Mouse (Mus musculus) layer of hippocampus, postnatal 25 days (tissue): ENCODE measurements around the gene Pspn. TPM values are rescaled to one million over a fixed set of nuclear protein-coding genes. Genes with fewer than 3 reads are reported as not detected.

ENCODE experiments used
- DNase-seq, 2 experiments: peaks; one replicate each; pipeline ENCODE4 v3.0.0; 2022; ENCODE audit warnings: mixed read lengths in 2 of 2, low spot score in 1 of 2; ENCODE audit errors: extremely low spot score in 1 of 2
- total RNA-seq, 2 experiments: library from RNA; stranded (reverse); gene quantifications; 2 replicates each; pipeline ENCODE4 v1.2.3; 2021

The Pspn gene
- total RNA-seq, 2 experiments from 2014 or later, result not detected

- peak; percentile 74 to 82 for DNase-seq
Measured at GRCm38 (mm10) chr17:56997029-56997667, 2.7 kb downstream of the Pspn start, which contains the start of gene Alkbh7. TSS of gene Alkbh7 (plus strand) at chr17:56997339.

GRCm38 (mm10) chr17:56996506-56996905, 3.3 kb downstream of the Pspn start:
- DNase-seq, result no peak

DNA sequence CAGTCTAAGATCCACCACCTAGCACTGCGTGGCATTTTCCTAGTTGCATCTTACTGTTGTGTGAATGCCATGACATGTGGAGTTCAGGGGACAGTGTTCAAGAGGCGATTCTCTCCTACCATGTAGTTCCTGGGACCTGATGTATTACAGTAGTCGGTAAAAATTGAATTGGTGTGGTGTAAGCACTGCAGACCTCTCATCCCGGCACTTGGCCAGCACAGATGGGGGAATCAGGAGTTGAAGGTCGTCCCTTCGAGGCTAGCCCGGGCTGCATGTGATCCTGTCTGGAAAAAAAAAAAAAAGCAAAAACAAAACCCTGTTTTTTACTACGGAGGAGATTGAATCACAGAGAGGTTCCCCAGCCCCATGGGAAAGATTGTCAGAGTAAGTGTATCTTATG, 4.8 kb downstream of the Pspn start:
- DNase-seq, result no peak

- DNase-seq, result peak in 1 of 2 experiments; percentile 4
Measured at GRCm38 (mm10) chr17:56990966-56991365, 8.9 kb downstream of the Pspn start.

DNA sequence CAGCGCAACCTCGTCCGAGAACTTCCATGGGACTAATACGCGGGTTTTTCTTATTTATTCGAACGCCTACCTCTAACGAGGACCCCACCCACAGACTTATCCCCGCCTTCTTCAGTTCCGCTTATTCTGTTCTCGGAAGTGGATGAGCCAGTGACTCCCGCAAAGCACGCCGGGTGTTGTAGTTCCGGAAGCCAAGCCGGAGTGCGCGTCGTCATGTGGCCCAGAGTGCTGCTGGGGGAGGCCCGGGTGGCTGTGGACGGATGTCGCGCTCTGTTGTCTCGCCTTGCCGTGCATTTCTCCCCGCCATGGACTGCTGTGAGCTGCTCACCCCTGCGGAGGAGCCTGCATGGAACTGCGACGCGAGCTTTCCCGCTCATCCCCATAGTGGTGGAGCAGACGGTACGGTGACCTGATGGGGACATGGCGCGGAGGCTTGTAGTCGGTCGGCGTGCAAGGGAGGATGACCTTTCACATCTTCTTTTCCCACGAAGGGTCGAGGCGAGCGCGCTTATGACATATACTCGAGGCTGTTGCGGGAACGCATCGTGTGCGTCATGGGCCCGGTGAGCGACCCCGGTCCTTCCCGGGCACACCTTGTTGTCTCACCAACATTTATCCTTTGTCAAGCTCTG, 9.6 kb downstream of the Pspn start, which contains the start of gene Clpp:
Gene Clpp, plus strand, starts transcription at position 191 of the 632 bp plus-strand sequence.
- DNase-seq, result peak; percentile 80 to 86

- peak in 1 of 2 experiments; percentile 56 for DNase-seq
Measured at GRCm38 (mm10) chr17:56989467-56990114, 10.2 kb downstream of the Pspn start.

- DNase-seq, result no peak
Measured at GRCm38 (mm10) chr17:56988921-56989430, 10.8 kb downstream of the Pspn start.

GRCm38 (mm10) chr17:56988441-56988840, 11.4 kb downstream of the Pspn start:
- DNase-seq, result no peak

DNA sequence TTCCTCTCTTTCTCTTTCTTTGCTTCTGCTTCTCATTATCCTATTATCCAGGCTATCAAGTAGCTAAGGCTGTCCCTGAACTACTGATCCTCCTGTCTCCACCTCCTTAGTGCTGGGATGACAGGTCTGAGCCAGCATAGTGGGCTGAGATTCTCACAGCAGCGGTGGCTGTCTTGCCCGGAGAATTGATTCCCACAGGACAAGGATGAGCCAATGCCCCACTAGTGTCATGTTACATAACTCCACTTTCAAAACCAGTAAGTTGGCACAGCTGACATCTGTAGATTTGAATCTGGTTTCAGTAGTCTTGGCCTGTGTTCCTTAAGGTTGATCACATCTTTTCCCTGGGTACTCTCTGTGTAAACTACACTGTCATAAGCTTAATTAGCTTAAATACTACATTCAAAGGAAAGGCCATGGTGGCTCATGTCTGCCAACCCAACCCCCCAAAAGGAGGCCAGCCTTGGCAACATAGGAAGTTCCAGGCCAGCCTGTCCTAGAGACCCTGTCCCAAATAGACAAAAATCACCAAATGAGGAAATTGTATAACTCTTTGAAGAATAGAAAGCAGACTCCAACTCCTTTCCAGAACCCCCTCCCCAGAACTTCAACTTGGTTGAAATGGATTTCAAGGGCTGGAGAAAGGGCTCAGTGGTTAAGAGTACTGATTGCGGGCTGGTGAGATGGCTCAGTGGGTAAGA, 13.6 kb downstream of the Pspn start:
- DNase-seq, result no peak

DNA sequence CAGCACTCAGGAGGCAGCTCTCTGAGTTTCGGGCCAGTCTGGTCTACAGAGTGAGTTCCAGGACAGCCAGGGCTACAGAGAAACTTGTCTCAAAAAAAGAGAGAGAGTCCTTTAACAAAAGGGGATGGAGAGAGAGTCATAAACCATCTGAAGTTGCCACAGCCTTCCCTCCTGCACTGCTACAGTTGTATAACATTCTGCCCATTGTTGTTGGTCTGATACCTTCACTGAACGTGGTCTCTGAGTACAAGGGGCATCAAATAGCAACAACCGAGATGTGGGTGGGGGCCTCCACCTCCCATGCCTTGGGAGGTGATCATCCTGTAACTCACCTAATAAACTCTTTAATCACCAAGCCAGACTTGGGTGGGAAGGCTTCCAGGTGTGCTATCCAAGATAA, 14.2 kb downstream of the Pspn start:
- DNase-seq, result no peak

DNA sequence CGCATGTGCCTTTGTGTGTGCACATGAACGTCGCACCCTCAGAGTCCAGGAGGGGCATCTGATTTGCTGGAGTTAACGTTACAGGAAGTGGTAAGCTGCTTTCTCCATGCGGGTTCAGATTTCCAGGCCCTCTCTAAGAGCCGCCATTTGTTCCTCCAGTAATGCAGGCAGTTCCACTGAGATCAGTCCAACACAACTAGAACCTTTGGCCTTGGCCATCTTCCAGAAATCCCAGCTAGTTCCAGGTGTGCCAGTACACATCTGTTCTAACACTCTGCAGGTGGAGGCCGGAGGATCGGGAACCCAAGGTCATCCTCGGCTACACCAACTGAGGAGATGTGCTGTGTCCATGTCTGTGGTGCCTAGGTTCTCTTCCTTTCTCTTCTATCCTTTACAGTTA, 14.9 kb downstream of the Pspn start:
- no peak for DNase-seq

DNA sequence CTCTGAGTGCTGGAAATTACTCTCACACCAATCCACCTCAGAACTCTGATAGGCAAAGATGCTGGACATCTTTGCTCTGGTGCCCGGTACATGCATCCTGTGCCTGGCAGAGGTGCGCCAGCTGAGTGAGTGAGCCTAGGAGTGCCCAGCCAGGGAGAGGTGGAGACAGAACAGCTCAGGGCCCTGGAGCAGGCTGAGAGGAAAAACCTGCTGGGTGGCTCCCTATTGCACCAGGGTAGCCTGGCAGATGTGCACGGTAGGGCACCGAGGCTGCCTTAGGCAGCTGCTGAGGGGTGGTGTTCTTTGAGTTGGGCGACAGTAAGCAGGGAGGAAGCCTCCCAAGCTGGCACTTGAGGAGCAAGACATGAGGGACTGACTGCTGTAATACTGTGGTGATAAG, 17.8 kb downstream of the Pspn start, which contains the start of gene Acer1:
Gene Acer1, minus strand, starts transcription at position 114 of the 400 bp plus-strand sequence.
- no peak for DNase-seq

DNA sequence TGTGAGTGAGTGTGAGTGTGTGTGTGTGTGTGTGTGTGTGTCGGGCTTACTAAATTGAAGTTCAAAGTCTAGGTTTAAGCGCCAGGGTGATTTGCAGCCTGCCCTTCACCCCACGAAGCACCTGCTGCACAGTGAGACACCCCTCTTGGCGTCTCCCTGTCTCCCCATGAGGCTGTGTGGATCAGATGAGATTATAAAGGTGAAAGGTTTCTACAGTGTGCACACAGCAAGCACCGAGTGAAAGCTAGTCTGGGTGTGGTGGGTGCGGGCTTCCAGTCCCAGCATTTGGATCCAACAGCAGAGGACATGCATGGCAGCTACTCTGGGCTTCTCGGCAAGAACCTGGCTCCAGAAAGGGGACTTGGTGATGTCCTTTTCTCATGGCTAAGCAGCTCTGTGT, 18.8 kb downstream of the Pspn start:
- no peak for DNase-seq

DNA sequence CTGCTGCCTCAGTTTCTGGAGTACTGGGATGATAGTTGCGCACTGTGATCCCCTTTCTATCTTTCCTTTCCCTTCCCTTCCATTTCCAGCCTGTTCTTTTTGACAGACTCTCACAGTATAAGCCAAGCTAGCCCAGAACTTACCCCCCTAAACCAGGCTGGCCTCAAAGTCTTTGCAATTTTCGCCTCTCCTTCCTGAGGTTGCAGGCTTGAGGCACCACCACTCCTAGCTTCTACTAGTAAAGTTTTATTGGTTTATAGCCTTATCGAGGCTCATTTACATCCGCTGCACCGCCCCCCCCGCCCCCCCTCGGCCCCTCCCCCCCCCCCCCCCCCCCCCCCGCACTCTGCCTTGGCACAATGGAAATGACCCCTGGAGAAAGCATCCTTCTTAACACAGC, 20.3 kb downstream of the Pspn start:
- DNase-seq, result no peak

DNA sequence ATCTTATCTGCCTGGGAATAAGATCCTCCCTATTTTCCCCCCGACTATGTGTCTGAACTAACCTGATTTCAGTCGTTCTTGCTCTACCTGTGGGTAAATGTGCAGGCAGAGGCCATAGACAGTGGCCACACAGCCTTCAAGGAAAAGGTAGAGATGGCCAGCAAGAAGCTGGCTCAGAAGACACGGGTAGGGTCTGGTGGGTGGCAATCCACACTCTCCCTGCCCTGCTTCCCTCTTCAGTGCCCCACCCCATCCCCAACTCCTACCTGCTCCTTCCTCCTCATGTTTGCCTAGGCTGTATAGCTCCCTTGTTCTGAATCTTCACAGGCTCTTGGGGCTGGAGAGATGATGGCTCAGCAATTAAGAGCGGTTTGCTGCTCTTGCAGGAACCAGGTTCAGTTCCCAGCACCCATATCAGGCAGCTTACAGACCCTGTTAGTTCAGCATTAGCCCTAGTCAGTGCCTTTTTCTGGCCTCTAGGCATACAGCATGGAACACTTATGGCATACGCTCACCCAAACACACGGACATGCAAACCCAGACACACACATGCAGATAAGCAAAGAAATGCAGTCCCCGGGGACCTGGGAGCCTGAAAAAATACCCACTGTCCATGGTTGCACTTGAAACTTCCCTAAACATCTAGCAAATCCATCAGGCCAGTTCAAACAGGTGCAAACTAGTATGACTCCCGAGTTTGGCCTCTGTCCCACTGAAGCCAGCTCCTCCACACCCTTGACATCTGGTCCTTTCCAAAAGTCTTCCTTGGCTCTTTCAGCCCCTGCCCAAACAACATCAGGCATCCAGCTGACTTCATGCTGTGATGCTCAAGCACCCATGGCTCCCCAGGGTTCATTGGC, 23.1 kb downstream of the Pspn start:
- no peak for DNase-seq

DNA sequence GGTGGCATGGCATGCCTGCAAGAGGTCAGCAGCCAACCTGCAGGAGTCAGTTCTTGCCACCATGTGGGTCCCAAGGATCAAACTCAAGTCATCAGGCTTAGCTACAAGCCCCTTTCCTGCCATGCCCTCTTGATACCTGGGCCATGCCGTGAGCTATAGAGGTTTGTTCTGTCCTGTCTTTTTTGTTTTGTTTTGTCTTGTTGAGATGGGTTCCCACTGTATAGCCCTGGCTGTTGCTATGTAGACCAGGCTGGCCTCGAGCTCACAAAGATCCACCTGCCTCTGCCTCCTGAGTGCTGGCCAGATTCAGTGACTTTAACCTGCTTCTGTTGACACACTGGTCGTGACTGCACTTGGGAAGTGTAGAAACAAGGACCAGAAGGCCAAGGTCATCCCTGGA, 24.4 kb downstream of the Pspn start:
- no peak for DNase-seq

GRCm38 (mm10) chr17:56974708-56975240, 25.0 kb downstream of the Pspn start:
- no peak for DNase-seq

DNA sequence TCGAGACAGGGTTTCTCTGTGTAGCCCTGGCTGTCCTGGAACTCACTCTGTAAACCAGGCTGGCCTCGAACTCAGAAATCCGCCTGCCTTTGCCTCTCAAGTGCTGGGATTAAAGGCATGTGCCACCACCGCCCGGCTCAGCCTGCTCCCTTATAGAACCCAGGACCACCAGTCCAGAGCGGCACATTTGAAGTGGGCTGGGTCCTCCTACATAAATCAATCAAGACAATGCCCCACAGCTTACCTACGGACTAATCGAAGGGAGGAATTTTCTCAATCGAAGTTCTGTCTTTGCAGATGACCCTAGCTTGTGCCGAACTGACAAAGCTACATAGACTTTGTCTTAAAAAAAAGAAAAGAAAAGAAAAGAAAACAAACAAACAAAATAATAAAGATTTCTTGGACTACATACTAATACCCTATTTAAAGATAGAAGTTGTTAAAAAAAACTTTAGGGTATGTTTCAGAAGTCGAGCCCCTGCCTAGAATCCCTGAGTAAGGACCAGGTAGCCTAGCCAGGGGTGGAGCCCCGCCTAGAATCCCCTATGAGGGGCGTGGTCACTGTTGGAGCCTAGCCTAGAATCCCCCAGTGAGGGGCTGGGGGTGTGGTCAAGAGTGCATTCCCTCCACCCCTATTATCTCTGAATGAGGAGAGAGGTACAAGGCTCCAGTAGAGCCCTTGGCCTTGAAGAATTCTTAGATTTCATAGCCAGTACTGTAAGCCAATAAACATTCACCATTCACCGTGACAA, 25.7 kb downstream of the Pspn start:
- no peak for DNase-seq

DNA sequence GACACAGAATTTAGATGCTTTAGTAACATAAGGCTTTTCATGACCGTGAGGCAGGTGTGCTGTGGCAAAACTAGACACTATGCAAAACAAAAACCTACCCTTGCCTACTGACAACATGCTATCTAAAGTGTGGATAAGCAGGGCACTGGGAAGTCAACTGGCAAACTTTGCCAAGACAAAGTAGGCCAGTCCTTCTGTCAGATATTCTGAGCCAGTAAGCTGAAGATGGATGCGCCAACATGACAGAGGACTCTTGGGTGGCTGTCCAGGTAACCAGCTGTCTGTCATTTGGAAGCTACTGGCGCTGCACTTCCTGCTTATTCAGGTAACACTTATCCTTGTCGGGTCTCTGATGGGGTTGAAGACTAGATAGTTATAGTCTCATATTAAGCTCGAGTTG, 29.7 kb downstream of the Pspn start:
- no peak for DNase-seq
